Mouse (Mus musculus): ENCODE measurements around the gene 5031439G07Rik. TPM values are rescaled to one million over a fixed set of nuclear protein-coding genes. Genes with fewer than 3 reads are reported as not detected.

Gene 5031439G07Rik
- 34.1 and 37.9 TPM in 2 replicates for polyA plus RNA-seq (2012; rRNA removed)

DNA sequence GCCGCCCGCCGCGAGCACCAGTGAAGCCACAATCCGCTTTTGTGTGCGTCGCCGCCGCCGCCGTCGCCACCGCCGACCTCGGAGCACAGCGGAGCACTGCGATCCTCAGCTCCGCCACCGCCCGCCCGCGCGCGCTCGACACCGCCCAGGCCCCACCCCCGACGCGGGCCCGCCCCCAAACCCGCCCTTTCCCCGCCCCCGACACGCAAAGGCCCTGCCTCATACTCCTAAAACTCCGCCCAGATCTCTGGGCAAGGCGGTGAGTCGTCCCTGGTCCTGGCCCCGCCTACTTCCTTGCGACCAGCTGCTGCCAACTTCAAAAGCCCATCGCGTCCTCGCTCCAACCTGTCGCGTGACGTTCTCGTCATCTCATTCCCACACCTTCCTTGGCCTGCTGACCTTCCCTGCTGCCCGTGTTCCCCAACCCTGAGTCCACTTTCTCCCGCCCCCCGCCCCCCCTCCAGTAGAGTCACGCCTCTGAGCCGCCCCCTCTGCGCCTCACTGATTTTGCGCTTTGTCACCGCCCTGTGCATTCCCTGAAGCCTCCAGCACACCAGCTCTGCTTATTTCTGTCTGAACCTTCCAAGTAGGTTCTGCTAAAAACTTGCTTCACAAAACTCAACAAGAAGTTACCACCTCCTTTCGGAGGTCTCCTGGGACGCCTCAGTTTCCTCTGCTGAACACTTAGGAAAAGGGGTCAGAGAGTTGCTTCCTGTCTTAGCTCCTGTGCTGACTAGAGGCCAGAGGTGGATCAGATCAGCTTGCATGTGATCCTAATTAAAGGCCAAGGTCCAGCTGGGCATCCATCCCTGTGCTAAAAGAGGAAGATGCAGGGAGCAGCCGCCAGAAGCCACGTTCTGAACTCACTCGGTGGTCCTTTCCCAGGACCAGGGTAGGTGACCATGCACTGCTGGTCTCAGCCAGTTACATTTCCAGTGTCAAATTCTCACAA, at the start of gene 5031439G07Rik:
TSS of gene 5031439G07Rik (minus strand) at position 678 of the 952 bp plus-strand sequence.

GRCm38 (mm10) chr15:85028648-85029047, 40.3 kb upstream of the 5031439G07Rik start, which contains the start of gene Fam118a:
TSS of gene Fam118a (plus strand) at chr15:85028948.

DNA sequence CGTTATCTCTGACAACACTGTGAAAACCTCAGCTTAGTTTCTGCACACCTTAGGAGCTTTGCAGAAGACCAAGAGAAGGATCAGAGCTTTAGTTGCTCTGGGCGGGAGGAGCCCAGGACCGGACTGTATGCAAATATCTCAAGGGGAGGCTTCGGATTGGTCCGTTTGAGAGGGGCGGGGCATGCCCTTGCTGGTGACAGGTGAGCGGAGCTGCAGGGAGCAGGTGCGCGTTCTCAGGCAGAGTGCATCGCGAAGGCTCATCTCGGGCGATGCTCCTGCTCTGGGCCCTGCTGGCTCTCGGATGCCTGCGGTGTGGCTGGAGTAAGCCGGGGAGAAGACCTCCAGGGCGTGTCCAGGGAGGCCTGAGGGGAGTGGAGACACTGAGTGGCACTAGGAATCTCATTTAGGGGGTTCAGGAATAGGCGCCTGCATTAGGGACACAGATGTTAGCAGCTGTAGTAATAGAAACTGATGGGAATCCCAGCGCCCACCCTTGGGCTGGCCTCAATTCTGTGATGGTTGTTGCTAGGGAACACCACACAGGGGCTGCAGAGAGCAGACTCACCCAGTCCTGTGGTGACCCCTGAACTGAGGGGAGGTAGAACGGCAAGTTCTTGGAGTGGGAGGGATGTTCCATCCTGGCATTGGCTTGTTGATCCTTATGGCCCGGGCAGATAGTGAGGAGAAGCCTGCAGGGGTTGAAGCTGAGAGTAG, 28.8 kb upstream of the 5031439G07Rik start, which contains the start of gene Upk3a:
TSS of gene Upk3a (plus strand) at position 191 of the 714 bp plus-strand sequence.

DNA sequence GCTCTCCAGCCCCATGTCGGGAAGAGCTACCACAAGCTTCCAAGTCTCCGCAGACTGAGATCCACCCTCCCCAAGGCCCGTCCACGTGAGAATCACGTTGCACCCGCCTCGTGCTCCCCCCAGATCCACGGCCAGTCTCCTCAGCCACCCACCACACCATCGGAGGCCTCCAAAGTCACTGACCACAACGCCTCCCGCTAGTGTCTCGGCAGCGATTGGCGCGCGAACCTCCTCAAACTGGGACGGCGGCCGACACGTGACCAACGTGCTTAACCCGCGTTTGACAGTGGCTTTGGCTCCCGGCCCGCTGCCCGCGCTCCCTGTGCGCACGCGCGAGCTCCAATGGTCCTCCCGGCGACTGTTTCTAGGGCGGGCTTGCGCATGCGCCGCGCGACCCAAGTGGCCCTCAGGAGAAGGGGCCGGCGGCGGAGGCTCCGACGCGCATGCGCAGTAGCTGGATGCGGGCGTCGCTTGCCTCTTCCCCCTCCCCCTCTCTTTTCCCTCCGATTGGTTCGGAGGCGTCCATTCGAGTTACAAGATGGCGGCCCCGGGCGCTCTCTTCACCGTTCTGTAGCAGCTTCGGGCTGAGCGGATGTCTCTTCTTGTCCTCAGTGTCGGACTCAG, 65.4 kb downstream of the 5031439G07Rik start, which contains the start of gene Nup50:
TSS of gene Nup50 (plus strand) at position 528 of the 624 bp plus-strand sequence.

DNA sequence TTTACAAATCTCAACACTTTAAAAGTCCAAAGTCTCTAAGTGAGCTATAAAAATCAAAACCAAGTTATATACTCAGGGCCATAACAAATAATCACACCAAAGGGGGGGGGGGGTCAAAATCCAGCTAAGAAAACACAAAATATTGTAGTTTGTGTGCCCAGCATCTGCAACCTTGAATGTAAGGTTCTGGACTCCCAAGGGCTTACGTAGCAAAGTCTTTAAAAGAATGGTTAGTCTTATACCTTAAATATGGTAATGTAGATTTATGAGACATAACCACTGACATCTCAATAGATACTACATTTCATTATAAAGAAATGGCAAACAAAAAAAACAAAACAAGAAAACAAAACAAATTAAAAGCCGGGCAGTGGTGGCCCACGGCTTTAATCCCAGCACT, 68.4 kb downstream of the 5031439G07Rik start, which contains the start of gene Gm29666:
TSS of gene Gm29666 (minus strand) at position 101 of the 400 bp plus-strand sequence.

Other genes starting within 250 kb of the 5031439G07Rik start
- gene Phf21b, start 132.5 kb downstream of the 5031439G07Rik start, polyA plus RNA-seq (2012; rRNA removed), result 4.1 and 6.0 TPM in 2 replicates
- 0.20 and 0.21 TPM in 2 replicates for gene Gm29666, start 68.5 kb downstream of the 5031439G07Rik start, polyA plus RNA-seq (2012; rRNA removed)
- gene Nup50, start 65.1 kb downstream of the 5031439G07Rik start, polyA plus RNA-seq (2012; rRNA removed), result 6.3 and 6.7 TPM in 2 replicates
- 0.77 and 1.4 TPM in 2 replicates for gene Upk3a, start 28.6 kb upstream of the 5031439G07Rik start, polyA plus RNA-seq (2012; rRNA removed)
- 11.6 and 14.0 TPM in 2 replicates for gene Fam118a, start 40.4 kb upstream of the 5031439G07Rik start, polyA plus RNA-seq (2012; rRNA removed)
- gene Smc1b, start 143.4 kb upstream of the 5031439G07Rik start, polyA plus RNA-seq (2012; rRNA removed), result 0.06 and 0.33 TPM in 2 replicates
- gene Ribc2, start 143.5 kb upstream of the 5031439G07Rik start, polyA plus RNA-seq (2012; rRNA removed), result 0.40 and 0.46 TPM in 2 replicates
- 351 and 388 TPM in 2 replicates for gene Fbln1, start 217.4 kb upstream of the 5031439G07Rik start, polyA plus RNA-seq (2012; rRNA removed)

All from ovary, adult 2 months (tissue).